Mouse (Mus musculus) midbrain, embryonic 13.5 days (tissue): ENCODE measurements at regions not wholly inside any gene's neighbourhood (a gene's known extent, or its start where the extent isn't known, plus 50 kb on each side); places are given as distances from the start of the nearest gene placed in this dataset.

Experiments
- ATAC-seq: fragments of 200-750 bp; cut with Nextera tagmentation; 2 replicates; pipeline ENCODE4 v1.8.0; 2017; ENCODE audit warnings: mild to moderate bottlenecking, moderate TSS enrichment, moderate library complexity
- H3K27ac ChIP-seq: fragments of 300-500 bp; sonication (generic); 2 replicates; pipeline ENCODE4 v1.5.1; 2015; ENCODE audit warnings: inconsistent platforms, mild to moderate bottlenecking, moderate library complexity
- H3K27me3 ChIP-seq: fragments of 300-500 bp; sonication (generic); 2 replicates; pipeline ENCODE4 v1.6.1; 2015; ENCODE audit warnings: mild to moderate bottlenecking, inconsistent platforms
- H3K36me3 ChIP-seq: fragments of 300-500 bp; sonication (generic); 2 replicates; pipeline ENCODE4 v1.6.1; 2015; ENCODE audit warnings: mild to moderate bottlenecking, inconsistent platforms
- H3K4me1 ChIP-seq: fragments of 300-500 bp; sonication (generic); replicated peaks from 2 replicates; pipeline ENCODE4 v1.6.1; 2015; ENCODE audit warnings: inconsistent platforms
- H3K4me2 ChIP-seq: fragments of 300-500 bp; sonication (generic); replicated peaks from 2 replicates; pipeline ENCODE4 v1.6.1; 2015; ENCODE audit warnings: moderate library complexity, mild to moderate bottlenecking, inconsistent platforms
- H3K4me3 ChIP-seq: fragments of 300-500 bp; sonication (generic); replicated peaks from 2 replicates; pipeline ENCODE4 v1.5.1; 2015; ENCODE audit warnings: mild to moderate bottlenecking, inconsistent platforms
- H3K9ac ChIP-seq: fragments of 300-500 bp; sonication (generic); replicated peaks from 2 replicates; pipeline ENCODE4 v1.6.1; 2015; ENCODE audit warnings: mild to moderate bottlenecking, inconsistent platforms
- H3K9me3 ChIP-seq: fragments of 300-500 bp; sonication (generic); 2 replicates; pipeline ENCODE4 v1.6.1; 2016; ENCODE audit warnings: mild to moderate bottlenecking, inconsistent platforms
- WGBS: fragments of 180-500 bp; shearing (Covaris S2); methylation state at CpG from one replicate; pipeline ENCODE4 v1.1.7; 2015; 5-methylcytosine and 5-hydroxymethylcytosine counted together

GRCm38 (mm10) chr9:61267541-61267940 is 104.6 kb upstream of the Tle3 start:
- no peak for ATAC-seq
- Histone ChIP-seq H3K4me1 (peaks cover 12% of the 10 kb centered on the region), H3K9me3 (peaks cover 5% of the 10 kb centered on the region; the same call in 1 of the 2 replicates), H3K36me3 (no peaks in the 10 kb centered on the region), H3K4me3 (no peak overlapping the region), H3K27ac (no peak overlapping the region), H3K4me2 (no peak overlapping the region), H3K27me3 (peaks cover 4% of the 10 kb centered on the region; the same call in 1 of the 2 replicates), H3K9ac (no peak overlapping the region)
- 78% methylated on average over 4 of the region's 4 CpGs for WGBS

- peaks cover 6% of the 10 kb centered on the region for H3K27me3 ChIP-seq
- H3K4me3 ChIP-seq = no peak overlapping the region
- ATAC-seq = no peak
- no peak overlapping the region for H3K27ac ChIP-seq
- 65% methylated on average over 2 of the region's 2 CpGs for WGBS
- H3K9ac ChIP-seq = no peak overlapping the region
- no peaks in the 10 kb centered on the region for H3K36me3 ChIP-seq
- peaks cover 15% of the 10 kb centered on the region for H3K4me1 ChIP-seq
- no peak overlapping the region for H3K4me2 ChIP-seq
- peaks cover 5% of the 10 kb centered on the region; the same call in 1 of the 2 replicates for H3K9me3 ChIP-seq
Observed at GRCm38 (mm10) chr9:61268162-61268561, 104.0 kb upstream of the Tle3 start.

- Histone ChIP-seq H3K4me2 (no peak overlapping the region), H3K27ac (no peak overlapping the region), H3K4me1 (peaks cover 15% of the 10 kb centered on the region), H3K36me3 (no peaks in the 10 kb centered on the region), H3K27me3 (peaks cover 6% of the 10 kb centered on the region), H3K9ac (no peak overlapping the region), H3K9me3 (peaks cover 5% of the 10 kb centered on the region; the same call in 1 of the 2 replicates), H3K4me3 (no peak overlapping the region)
- WGBS = 78% methylated on average over 2 of the region's 2 CpGs
- no peak for ATAC-seq
Observed at GRCm38 (mm10) chr9:61268681-61269080, 103.5 kb upstream of the Tle3 start.

- Histone ChIP-seq H3K4me2 (no peak overlapping the region), H3K36me3 (no peaks in the 10 kb centered on the region), H3K4me1 (peaks cover 15% of the 10 kb centered on the region), H3K4me3 (no peak overlapping the region), H3K27me3 (peaks cover 6% of the 10 kb centered on the region), H3K9ac (no peak overlapping the region), H3K9me3 (peaks cover 5% of the 10 kb centered on the region; the same call in 1 of the 2 replicates), H3K27ac (no peak overlapping the region)
- no peak for ATAC-seq
- 88% methylated on average over 5 of the region's 5 CpGs for WGBS
Observed at GRCm38 (mm10) chr9:61269151-61269870, 102.9 kb upstream of the Tle3 start.

- Histone ChIP-seq H3K36me3 (no peaks in the 10 kb centered on the region), H3K4me1 (peaks cover 15% of the 10 kb centered on the region), H3K4me2 (no peak overlapping the region), H3K27ac (no peak overlapping the region), H3K9ac (no peak overlapping the region), H3K9me3 (no peaks in the 10 kb centered on the region), H3K4me3 (no peak overlapping the region), H3K27me3 (peaks cover 6% of the 10 kb centered on the region; the same call in 1 of the 2 replicates)
- no peak for ATAC-seq
- WGBS = 82% methylated on average over 1 of the region's 1 CpGs
Observed at GRCm38 (mm10) chr9:61271243-61271642, 100.9 kb upstream of the Tle3 start.

- Histone ChIP-seq H3K9ac (no peak overlapping the region), H3K27ac (no peak overlapping the region), H3K4me3 (no peak overlapping the region), H3K4me1 (peaks cover 15% of the 10 kb centered on the region), H3K27me3 (peaks cover 9% of the 10 kb centered on the region; the same call in 1 of the 2 replicates), H3K36me3 (no peaks in the 10 kb centered on the region), H3K4me2 (no peak overlapping the region), H3K9me3 (no peaks in the 10 kb centered on the region)
- WGBS = 70% methylated on average over 5 of the region's 5 CpGs
- no peak for ATAC-seq
Observed at GRCm38 (mm10) chr9:61271769-61272352, 100.3 kb upstream of the Tle3 start.

- no peak overlapping the region for H3K4me2 ChIP-seq
- no peak for ATAC-seq
- no peaks in the 10 kb centered on the region for H3K9me3 ChIP-seq
- no peaks in the 10 kb centered on the region for H3K36me3 ChIP-seq
- H3K4me3 ChIP-seq = no peak overlapping the region
- H3K4me1 ChIP-seq = peaks cover 25% of the 10 kb centered on the region
- no peak overlapping the region for H3K27ac ChIP-seq
- H3K9ac ChIP-seq = no peak overlapping the region
- peaks cover 9% of the 10 kb centered on the region; the same call in 1 of the 2 replicates for H3K27me3 ChIP-seq
- WGBS = 85% methylated on average over 9 of the region's 9 CpGs
Observed at GRCm38 (mm10) chr9:61274020-61274419, 98.1 kb upstream of the Tle3 start.

GRCm38 (mm10) chr9:61277369-61278215 is 94.6 kb upstream of the Tle3 start:
- H3K9ac ChIP-seq = no peak overlapping the region
- peak overlapping the region; percentile 29 for H3K4me2 ChIP-seq
- WGBS = 8% methylated on average over 21 of the region's 21 CpGs
- peaks cover 39% of the 10 kb centered on the region for H3K4me1 ChIP-seq
- H3K27me3 ChIP-seq = peaks cover 25% of the 10 kb centered on the region
- peak overlapping the region; percentile 68 for H3K27ac ChIP-seq
- H3K4me3 ChIP-seq = no peak overlapping the region
- no peaks in the 10 kb centered on the region for H3K9me3 ChIP-seq
- H3K36me3 ChIP-seq = no peaks in the 10 kb centered on the region
- ATAC-seq = peak; percentile 80

GRCm38 (mm10) chr9:61278216-61278758 is 93.9 kb upstream of the Tle3 start:
- Histone ChIP-seq H3K4me1 (peaks cover 35% of the 10 kb centered on the region), H3K9me3 (no peaks in the 10 kb centered on the region), H3K4me3 (no peak overlapping the region), H3K9ac (no peak overlapping the region), H3K4me2 (peak overlapping the region; percentile 29), H3K36me3 (no peaks in the 10 kb centered on the region), H3K27me3 (peaks cover 29% of the 10 kb centered on the region), H3K27ac (peak overlapping the region; percentile 68)
- peak; percentile 65 for ATAC-seq
- WGBS = 11% methylated on average over 12 of the region's 12 CpGs

GRCm38 (mm10) chr9:61279044-61279543 is 93.1 kb upstream of the Tle3 start:
- peak overlapping the region; percentile 68 for H3K27ac ChIP-seq
- peak; percentile 61 for ATAC-seq
- WGBS = 12% methylated on average over 9 of the region's 9 CpGs
- H3K27me3 ChIP-seq = peaks cover 37% of the 10 kb centered on the region
- H3K4me2 ChIP-seq = peak overlapping the region; percentile 7; the same call in 1 of the 2 replicates
- H3K9me3 ChIP-seq = no peaks in the 10 kb centered on the region
- no peak overlapping the region for H3K9ac ChIP-seq
- H3K36me3 ChIP-seq = no peaks in the 10 kb centered on the region
- H3K4me1 ChIP-seq = peaks cover 35% of the 10 kb centered on the region
- no peak overlapping the region for H3K4me3 ChIP-seq

GRCm38 (mm10) chr9:61280856-61281582 is 91.1 kb upstream of the Tle3 start:
- ATAC-seq = no peak
- peaks cover 35% of the 10 kb centered on the region for H3K4me1 ChIP-seq
- no peaks in the 10 kb centered on the region for H3K9me3 ChIP-seq
- H3K27me3 ChIP-seq = peaks cover 46% of the 10 kb centered on the region
- H3K4me2 ChIP-seq = no peak overlapping the region
- no peak overlapping the region for H3K9ac ChIP-seq
- no peak overlapping the region for H3K4me3 ChIP-seq
- WGBS = 68% methylated on average over 12 of the region's 12 CpGs
- H3K27ac ChIP-seq = no peak overlapping the region
- no peaks in the 10 kb centered on the region for H3K36me3 ChIP-seq
